Mouse (Mus musculus) midbrain, postnatal 0 days (tissue): Measurements from ENCODE around the gene Wdr74. TPM values are rescaled to one million over a fixed set of nuclear protein-coding genes. Genes with fewer than 3 reads are reported as not detected.

Experiments
- ATAC-seq: fragments of 200-750 bp; cut with Nextera tagmentation; 2 replicates; pipeline ENCODE4 v1.8.0; 2017; ENCODE audit warnings: moderate number of reproducible peaks, mild to moderate bottlenecking, moderate TSS enrichment, moderate library complexity; ENCODE audit not compliant: low FRiP score
- DNase-seq: peaks from one replicate; pipeline ENCODE4 v3.0.0-alpha.2; 2015; ENCODE audit warnings: low spot score
- H3K27ac ChIP-seq: fragments of 300-500 bp; sonication (generic); 2 replicates; pipeline ENCODE4 v1.5.1; 2014; ENCODE audit warnings: low read depth, mild to moderate bottlenecking, low read length, mixed read lengths
- H3K27me3 ChIP-seq: fragments of 300-500 bp; sonication (generic); 2 replicates; pipeline ENCODE4 v1.6.1; 2014; ENCODE audit warnings: low read length, control low read depth, mixed read lengths; ENCODE audit not compliant: insufficient read depth
- H3K36me3 ChIP-seq: fragments of 300-500 bp; sonication (generic); 2 replicates; pipeline ENCODE4 v1.6.1; 2014; ENCODE audit warnings: low read length, control low read depth, mixed read lengths; ENCODE audit not compliant: insufficient read depth
- H3K4me1 ChIP-seq: fragments of 300-500 bp; sonication (generic); 2 replicates; pipeline ENCODE4 v1.6.1; 2014; ENCODE audit warnings: mild to moderate bottlenecking, control low read depth, antibody characterized with exemption, low read length, mixed read lengths; ENCODE audit not compliant: insufficient read depth
- H3K4me2 ChIP-seq: fragments of 300-500 bp; sonication (generic); 2 replicates; pipeline ENCODE4 v1.6.1; 2014; ENCODE audit warnings: low read depth, mild to moderate bottlenecking, low read length, mixed read lengths; ENCODE audit not compliant: poor library complexity, severe bottlenecking
- H3K4me3 ChIP-seq: fragments of 300-500 bp; sonication (generic); 2 replicates; pipeline ENCODE4 v1.5.1; 2014; ENCODE audit warnings: low read depth, mild to moderate bottlenecking, low read length, moderate library complexity
- H3K9ac ChIP-seq: fragments of 300-500 bp; sonication (generic); replicated peaks from 2 replicates; pipeline ENCODE4 v1.6.1; 2014; ENCODE audit warnings: mild to moderate bottlenecking, low read length, moderate library complexity, mixed read lengths; ENCODE audit not compliant: poor library complexity, severe bottlenecking
- H3K9me3 ChIP-seq: fragments of 300-500 bp; sonication (generic); 2 replicates; pipeline ENCODE4 v1.6.1; 2016; ENCODE audit warnings: low read length, control low read depth
- CTCF ChIP-seq: IDR thresholded peaks from 2 replicates; pipeline ENCODE4 v1.5.1; 2016; ENCODE audit warnings: antibody characterized with exemption, mild to moderate bottlenecking
- WGBS: fragments of 180-500 bp; shearing (Covaris S2); extraction: QIAGEN DNeasy Blood & Tissue Kit; methylation state at CpG from one replicate; pipeline ENCODE4 v1.1.7; 2014; 5-methylcytosine and 5-hydroxymethylcytosine counted together
- polyA plus RNA-seq: library from polyadenylated mRNA; unstranded; fragments of >200 nt; fragmentation: Nextera tagmentation; extraction: Ambion mirVana; gene quantifications from 2 replicates; pipeline ENCODE4 v1.2.1, GENCODE M21; 2015
- total RNA-seq: library from RNA; depleted of rRNA; stranded (reverse); fragments of >200 nt; gene quantifications from 2 replicates; pipeline ENCODE4 v1.2.3, GENCODE M21; 2014

Gene Wdr74
- total and polyA plus RNA-seq, 2 experiments from 2014 or later: 50.9 to 85.9 TPM

GRCm38 (mm10) chr19:8710057-8710456 lies 25.6 kb upstream of the Wdr74 start:
- Histone ChIP-seq H3K4me1 (peaks cover 7% of the 10 kb centered on the region; the same call in 1 of the 2 replicates), H3K9ac (no peak overlapping the region), H3K27me3 (no peaks in the 10 kb centered on the region), H3K36me3 (peaks cover 38% of the 10 kb centered on the region), H3K27ac (peak overlapping the region; percentile 43; the same call in 1 of the 2 replicates), H3K9me3 (no peaks in the 10 kb centered on the region), H3K4me3 (no peak overlapping the region), H3K4me2 (no peak overlapping the region)
- no peak for TF ChIP-seq CTCF
- DNase-seq (peak; percentile 77), ATAC-seq (no peak)
- 69% methylated on average over 2 of the region's 2 CpGs for WGBS

- H3K4me1 ChIP-seq: peaks cover 7% of the 10 kb centered on the region; the same call in 1 of the 2 replicates
- TF ChIP-seq CTCF: no peak
- no peaks in the 10 kb centered on the region for H3K9me3 ChIP-seq
- no peaks in the 10 kb centered on the region for H3K27me3 ChIP-seq
- peaks cover 37% of the 10 kb centered on the region for H3K36me3 ChIP-seq
- peak overlapping the region; percentile 49 for H3K4me2 ChIP-seq
- H3K9ac ChIP-seq: no peak overlapping the region; the same call in 1 of the 2 replicates
- H3K4me3 ChIP-seq: peak overlapping the region; percentile 54
- H3K27ac ChIP-seq: no peak overlapping the region
- DNase-seq (no peak), ATAC-seq (no peak)
- 81% methylated on average over 4 of the region's 4 CpGs for WGBS
Measured at GRCm38 (mm10) chr19:8711506-8711905, 24.1 kb upstream of the Wdr74 start.

- Histone ChIP-seq H3K27me3 (no peaks in the 10 kb centered on the region), H3K36me3 (peaks cover 32% of the 10 kb centered on the region), H3K9ac (peak overlapping the region; percentile 90), H3K4me3 (peak overlapping the region; percentile 54), H3K9me3 (no peaks in the 10 kb centered on the region), H3K4me2 (peak overlapping the region; percentile 49), H3K4me1 (peaks cover 7% of the 10 kb centered on the region; the same call in 1 of the 2 replicates), H3K27ac (peak overlapping the region; percentile 89)
- no peak for DNase-seq
- WGBS: 68% methylated on average over 10 of the region's 10 CpGs
- no peak for TF ChIP-seq CTCF
- ATAC-seq: no peak
Measured at GRCm38 (mm10) chr19:8711949-8712869, 23.4 kb upstream of the Wdr74 start.

GRCm38 (mm10) chr19:8712870-8713305 lies 22.7 kb upstream of the Wdr74 start:
- no peaks in the 10 kb centered on the region for H3K27me3 ChIP-seq
- DNase-seq (peak; percentile 75), ATAC-seq (peak; percentile 84)
- peak overlapping the region; percentile 54 for H3K4me3 ChIP-seq
- H3K4me1 ChIP-seq: peaks cover 7% of the 10 kb centered on the region; the same call in 1 of the 2 replicates
- peaks cover 27% of the 10 kb centered on the region for H3K36me3 ChIP-seq
- peak overlapping the region; percentile 89 for H3K27ac ChIP-seq
- H3K4me2 ChIP-seq: peak overlapping the region; percentile 49
- no peak for TF ChIP-seq CTCF
- whole genome bisulfite sequencing: under 1% methylated on average over 13 of the region's 13 CpGs
- no peaks in the 10 kb centered on the region for H3K9me3 ChIP-seq
- H3K9ac ChIP-seq: peak overlapping the region; percentile 90

- Histone ChIP-seq H3K36me3 (peaks cover 21% of the 10 kb centered on the region), H3K4me1 (peaks cover 7% of the 10 kb centered on the region; the same call in 1 of the 2 replicates), H3K9me3 (no peaks in the 10 kb centered on the region), H3K27ac (peak overlapping the region; percentile 89), H3K4me3 (peak overlapping the region; percentile 54), H3K9ac (peak overlapping the region; percentile 90), H3K27me3 (no peaks in the 10 kb centered on the region), H3K4me2 (peak overlapping the region; percentile 49)
- WGBS: 1% methylated on average over 50 of the region's 51 CpGs
- peak; percentile 84 for TF ChIP-seq CTCF
- DNase-seq: peak; percentile 91
- peak; percentile 93 for ATAC-seq
Measured at GRCm38 (mm10) chr19:8713306-8713996, 22.2 kb upstream of the Wdr74 start.
